Mouse (Mus musculus): Measurements from ENCODE around the gene Lipt1. TPM values are rescaled to one million over a fixed set of nuclear protein-coding genes. Genes with fewer than 3 reads are reported as not detected.

Gene Lipt1
- 3.7 and 4.4 TPM in 2 replicates for polyA plus RNA-seq (2012; rRNA removed)

DNA sequence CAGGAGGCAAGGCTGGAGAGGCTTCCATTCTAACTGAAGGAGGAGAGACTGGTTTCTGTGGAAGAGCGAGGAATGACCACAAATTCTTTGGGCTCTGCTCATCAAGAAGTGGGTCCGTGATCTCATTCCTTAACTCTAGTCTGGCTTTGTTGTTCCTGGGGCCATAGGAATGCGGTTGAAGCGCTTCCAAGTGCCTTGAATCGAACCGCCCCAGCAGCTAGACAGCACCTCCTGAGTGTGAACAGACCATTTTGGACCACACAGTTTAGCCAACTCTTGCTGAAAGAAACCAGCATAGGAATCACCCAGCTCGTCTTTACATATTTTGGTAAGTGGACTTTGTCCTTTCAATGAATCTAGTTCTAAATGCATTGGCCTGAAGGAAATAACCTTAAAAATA is at the start of gene Lipt1:
Lipt1 (plus strand) TSS at position 35 of the 400 bp plus-strand sequence.
- no peak for DNase-seq
- no peaks in the 10 kb centered on the region for H3K27me3 ChIP-seq (replicated peaks; ENCODE audit: control insufficient read depth, insufficient read depth, low read length)
- H3K27ac ChIP-seq (ENCODE audit: insufficient read depth, low read depth, low read length), result peak within 1 kb of the TSS; percentile 66
- TF ChIP-seq POLR2A (IDR thresholded peaks at IDR 0.05; ENCODE audit: low read depth, low read length) (no peak), CTCF (conservative IDR thresholded peaks at IDR 0.05; ENCODE audit: insufficient read depth, insufficient read length, low read depth, low read length) (no peak)
- peaks cover 7% of the 10 kb centered on the region; the same call in 1 of the 2 replicates for H3K4me1 ChIP-seq (ENCODE audit: control insufficient read depth, insufficient read depth, low read length)
- WGBS, result 10% methylated on average over 7 of the region's 7 CpGs
- H3K4me3 ChIP-seq (ENCODE audit: insufficient read depth, low read depth, low read length), result peak within 1 kb of the TSS; percentile 84
- H3K36me3 ChIP-seq (ENCODE audit: control insufficient read depth, insufficient read depth, low read length), result no peaks in the 10 kb centered on the region

DNA sequence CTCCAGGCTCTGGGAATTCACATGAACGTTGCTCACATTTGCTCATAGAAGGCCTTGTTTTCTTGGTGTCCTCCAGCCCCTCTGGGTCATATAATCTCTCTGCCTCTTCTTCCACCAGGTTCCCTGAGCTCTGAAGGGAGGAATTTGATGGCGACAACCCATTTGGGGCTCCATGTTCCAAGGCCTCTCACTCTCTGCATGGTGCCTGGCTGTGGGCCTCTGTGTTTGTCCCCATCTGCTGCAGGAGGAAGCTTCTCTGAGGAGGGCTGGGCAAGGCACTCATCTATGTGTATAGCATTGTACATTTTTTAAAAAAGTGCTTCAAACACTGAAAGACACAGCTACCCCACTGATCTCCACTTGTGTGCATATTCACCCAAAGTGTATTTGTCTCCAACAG is 39.9 kb upstream of the Lipt1 start:
- Histone ChIP-seq H3K36me3 (ENCODE audit: control insufficient read depth, insufficient read depth, low read length) (no peaks in the 10 kb centered on the region), H3K4me3 (ENCODE audit: insufficient read depth, low read depth, low read length) (no peak overlapping the region), H3K27ac (ENCODE audit: insufficient read depth, low read depth, low read length) (no peak overlapping the region), H3K27me3 (replicated peaks; ENCODE audit: control insufficient read depth, insufficient read depth, low read length) (no peaks in the 10 kb centered on the region), H3K4me1 (ENCODE audit: control insufficient read depth, insufficient read depth, low read length) (no peaks in the 10 kb centered on the region)
- no peak for TF ChIP-seq POLR2A (IDR thresholded peaks at IDR 0.05; ENCODE audit: low read depth, low read length)
- TF ChIP-seq CTCF (conservative IDR thresholded peaks at IDR 0.05; ENCODE audit: insufficient read depth, insufficient read length, low read depth, low read length), result no peak
- WGBS, result 70% methylated on average over 2 of the region's 2 CpGs
- DNase-seq, result no peak

DNA sequence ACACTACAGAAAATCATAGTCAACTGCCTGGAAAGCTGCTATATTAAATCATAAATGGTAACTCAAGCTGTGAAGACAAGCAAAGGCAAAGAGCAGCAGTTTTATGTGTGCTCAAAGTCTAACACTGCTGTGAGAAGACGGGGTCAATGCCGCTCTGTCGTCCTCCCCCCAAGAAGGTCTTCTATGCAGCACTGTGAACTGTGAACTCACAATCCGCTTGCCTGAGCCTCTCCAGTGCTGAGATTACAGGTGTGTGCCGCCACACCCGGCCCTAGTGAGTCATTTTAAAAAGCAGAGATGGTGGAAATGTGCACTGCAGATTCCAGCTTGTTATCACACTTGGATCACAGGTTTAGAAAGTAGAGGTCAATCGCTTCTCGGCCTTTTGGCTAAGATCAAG is 24.7 kb upstream of the Lipt1 start:
- DNase-seq, result peak; percentile 29
- Histone ChIP-seq H3K4me1 (ENCODE audit: control insufficient read depth, insufficient read depth, low read length) (peaks cover 3% of the 10 kb centered on the region; the same call in 1 of the 2 replicates), H3K27ac (ENCODE audit: insufficient read depth, low read depth, low read length) (no peak overlapping the region), H3K4me3 (ENCODE audit: insufficient read depth, low read depth, low read length) (no peak overlapping the region), H3K36me3 (ENCODE audit: control insufficient read depth, insufficient read depth, low read length) (no peaks in the 10 kb centered on the region), H3K27me3 (replicated peaks; ENCODE audit: control insufficient read depth, insufficient read depth, low read length) (no peaks in the 10 kb centered on the region)
- 56% methylated on average over 8 of the region's 8 CpGs for WGBS
- TF ChIP-seq CTCF (conservative IDR thresholded peaks at IDR 0.05; ENCODE audit: insufficient read depth, insufficient read length, low read depth, low read length), result no peak

- WGBS, result 68% methylated on average over 2 of the region's 2 CpGs
- no peak overlapping the region for H3K4me3 ChIP-seq (ENCODE audit: insufficient read depth, low read depth, low read length)
Observed at GRCm38 (mm10) chr1:37850696-37851095, 20.8 kb upstream of the Lipt1 start.

GRCm38 (mm10) chr1:37864511-37865400 is 6.8 kb upstream of the Lipt1 start:
- TF ChIP-seq POLR2A (IDR thresholded peaks at IDR 0.05; ENCODE audit: low read depth, low read length) (peak; percentile 85), CTCF (conservative IDR thresholded peaks at IDR 0.05; ENCODE audit: insufficient read depth, insufficient read length, low read depth, low read length) (no peak)
- Histone ChIP-seq H3K27me3 (replicated peaks; ENCODE audit: control insufficient read depth, insufficient read depth, low read length) (no peaks in the 10 kb centered on the region), H3K27ac (ENCODE audit: insufficient read depth, low read depth, low read length) (peak overlapping the region; percentile 54), H3K36me3 (ENCODE audit: control insufficient read depth, insufficient read depth, low read length) (no peaks in the 10 kb centered on the region), H3K4me1 (ENCODE audit: control insufficient read depth, insufficient read depth, low read length) (no peaks in the 10 kb centered on the region; the same call in 1 of the 2 replicates), H3K4me3 (ENCODE audit: insufficient read depth, low read depth, low read length) (peak overlapping the region; percentile 77)
- peak; percentile 100 for DNase-seq
- WGBS, result under 1% methylated on average over 90 of the region's 90 CpGs

More at GRCm38 (mm10) chr1:37850696-37851095, 20.8 kb upstream of the Lipt1 start:
- Histone ChIP-seq H3K36me3 (ENCODE audit: control insufficient read depth, insufficient read depth, low read length) (0 out of 2 replicates have a peak, but pooled peaks cover 2% of the 10 kb centered on the region), H3K27ac (ENCODE audit: insufficient read depth, low read depth, low read length) (no peak overlapping the region), H3K4me1 (ENCODE audit: control insufficient read depth, insufficient read depth, low read length) (peaks cover 3% of the 10 kb centered on the region; the same call in 1 of the 2 replicates), H3K27me3 (replicated peaks; ENCODE audit: control insufficient read depth, insufficient read depth, low read length) (no peaks in the 10 kb centered on the region)
- no peak for TF ChIP-seq POLR2A (IDR thresholded peaks at IDR 0.05; ENCODE audit: low read depth, low read length)
- TF ChIP-seq CTCF (conservative IDR thresholded peaks at IDR 0.05; ENCODE audit: insufficient read depth, insufficient read length, low read depth, low read length), result no peak
- DNase-seq, result no peak

- peak overlapping the region; percentile 62 for H3K4me3 ChIP-seq (ENCODE audit: insufficient read depth, low read depth, low read length)
- no peak for DNase-seq
- H3K36me3 ChIP-seq (ENCODE audit: control insufficient read depth, insufficient read depth, low read length), result no peaks in the 10 kb centered on the region
- peak overlapping the region; percentile 52 for H3K27ac ChIP-seq (ENCODE audit: insufficient read depth, low read depth, low read length)
- H3K27me3 ChIP-seq (replicated peaks; ENCODE audit: control insufficient read depth, insufficient read depth, low read length), result no peaks in the 10 kb centered on the region
- WGBS, result 10% methylated on average over 23 of the region's 23 CpGs
- H3K4me1 ChIP-seq (ENCODE audit: control insufficient read depth, insufficient read depth, low read length), result no peaks in the 10 kb centered on the region; the same call in 1 of the 2 replicates
- TF ChIP-seq POLR2A (IDR thresholded peaks at IDR 0.05; ENCODE audit: low read depth, low read length), result no peak
- TF ChIP-seq CTCF (conservative IDR thresholded peaks at IDR 0.05; ENCODE audit: insufficient read depth, insufficient read length, low read depth, low read length), result no peak
Observed at GRCm38 (mm10) chr1:37865401-37866215, 5.9 kb upstream of the Lipt1 start.

Measured in kidney, adult 2 months (tissue).